Mouse (Mus musculus) layer of hippocampus, postnatal 10 days (tissue): Measurements from ENCODE around the gene Muc2. TPM values are rescaled to one million over a fixed set of nuclear protein-coding genes. Genes with fewer than 3 reads are reported as not detected.

Source experiments
- DNase-seq, 2 experiments: peaks; one replicate each; pipeline ENCODE4 v3.0.0; 2021; ENCODE audit warnings: low spot score in 2 of 2
- total RNA-seq, 2 experiments: library from RNA; stranded (reverse); gene quantifications; 2 replicates each; pipeline ENCODE4 v1.2.3; 2021

Muc2 gene
- total RNA-seq, 2 experiments from 2014 or later, result 0.69 to 1.0 TPM

- no peak for DNase-seq
Measured at GRCm38 (mm10) chr7:141758291-141758690, 68.2 kb downstream of the Muc2 start.

- no peak for DNase-seq
Measured at GRCm38 (mm10) chr7:141770521-141770920, 80.4 kb downstream of the Muc2 start.

GRCm38 (mm10) chr7:141770988-141771387, 80.8 kb downstream of the Muc2 start:
- DNase-seq, result no peak

GRCm38 (mm10) chr7:141772058-141772557, 82.0 kb downstream of the Muc2 start:
- no peak for DNase-seq

GRCm38 (mm10) chr7:141774855-141775254, 84.7 kb downstream of the Muc2 start:
- DNase-seq, result no peak

- no peak for DNase-seq
Measured at GRCm38 (mm10) chr7:141776199-141776598, 86.1 kb downstream of the Muc2 start.

- DNase-seq, result no peak
Measured at GRCm38 (mm10) chr7:141788677-141789452, 98.7 kb downstream of the Muc2 start, which contains the start of gene Muc5ac. Muc5ac (plus strand) TSS chr7:141788972.

GRCm38 (mm10) chr7:141794251-141794650, 104.1 kb downstream of the Muc2 start:
- DNase-seq, result no peak

- no peak for DNase-seq
Measured at GRCm38 (mm10) chr7:141803206-141803605, 113.1 kb downstream of the Muc2 start.

Other genes starting within 250 kb of the Muc2 start
- gene Pidd1, start 246.3 kb upstream of the Muc2 start, total RNA-seq, result 1 to 10 TPM; 2.1 to 3.8 TPM
- gene Rplp2, start 243.0 kb upstream of the Muc2 start, total RNA-seq, result 100 to 1,000 TPM; 648 to 721 TPM
- 10 to 100 TPM; 18.7 to 23.4 TPM for gene Pnpla2, start 235.1 kb upstream of the Muc2 start, total RNA-seq
- 1 to 10 TPM; 4.6 to 7.2 TPM for gene Cracr2b, start 229.2 kb upstream of the Muc2 start, total RNA-seq
- gene Cd151, start 222.9 kb upstream of the Muc2 start, total RNA-seq, result 10 to 100 TPM; 38.7 to 39.9 TPM
- gene Polr2l, start 215.2 kb upstream of the Muc2 start, total RNA-seq, result 10 to 100 TPM; 43.0 to 50.5 TPM
- gene Tspan4, start 215.1 kb upstream of the Muc2 start, total RNA-seq, result 10 to 100 TPM; 32.9 to 34.1 TPM
- 10 to 100 TPM; 68.7 to 69.8 TPM for gene Chid1, start 150.5 kb upstream of the Muc2 start, total RNA-seq
- 100 to 1,000 TPM; 271 to 272 TPM for gene Ap2a2, start 128.2 kb upstream of the Muc2 start, total RNA-seq
- not detected for gene Muc6, start 35.0 kb upstream of the Muc2 start, total RNA-seq
- gene Muc5ac, start 98.6 kb downstream of the Muc2 start, total RNA-seq, result not detected
- not detected for gene Muc5b, start 148.7 kb downstream of the Muc2 start, total RNA-seq
- gene Tollip, start 228.2 kb downstream of the Muc2 start, total RNA-seq, result 100 to 1,000 TPM; 108 to 120 TPM